Mouse (Mus musculus): ENCODE results near the gene Astn2. TPM values are rescaled to one million over a fixed set of nuclear protein-coding genes. Genes with fewer than 3 reads are reported as not detected.

Gene Astn2
- total and polyA plus RNA-seq, 3 experiments: not detected

GRCm38 (mm10) chr4:66189636-66190035, 214.8 kb downstream of the Astn2 start:
- no peak overlapping the region for H3K4me3 ChIP-seq (ENCODE audit: control insufficient read depth in 1 of 2, insufficient read depth in 1 of 2, low read depth in 2 of 2, low read length in 2 of 2)
- TF ChIP-seq POLR2A (IDR thresholded peaks at IDR 0.05; ENCODE audit: control insufficient read depth in 1 of 2, insufficient read depth in 1 of 2, low read depth in 1 of 2, low read length in 2 of 2, poor library complexity in 1 of 2) (no peak), TAL1 (IDR thresholded peaks at IDR 0.05; ENCODE audit: low read length) (no peak), BHLHE40 (IDR thresholded peaks at IDR 0.05; ENCODE audit: borderline replicate concordance, low read depth, low read length) (no peak), GATA1 (IDR thresholded peaks at IDR 0.05; ENCODE audit: low read depth, low read length) (no peak), POLR2AphosphoS2 (IDR thresholded peaks at IDR 0.05; ENCODE audit: low read length) (no peak), KAT2A (conservative IDR thresholded peaks at IDR 0.05; ENCODE audit: low read depth, low read length) (no peak), ETS1 (IDR thresholded peaks at IDR 0.05; ENCODE audit: low read depth, low read length) (no peak), NELFE (IDR thresholded peaks at IDR 0.05; ENCODE audit: low read depth, low read length) (no peak)
- no peak for DNase-seq (ENCODE audit: low read depth, low spot score)

GRCm38 (mm10) chr4:66175887-66176533, 228.4 kb downstream of the Astn2 start:
- Histone ChIP-seq H3K27ac (ENCODE audit: control insufficient read depth, low read depth, low read length) (no peak overlapping the region), H3K4me1 (ENCODE audit: control insufficient read depth in 1 of 2, insufficient read depth in 2 of 2, low read length in 2 of 2) (no peaks in the 10 kb centered on the region), H3K27me3 (ENCODE audit: control insufficient read depth in 1 of 2, insufficient read depth in 2 of 2, low read length in 2 of 2) (no peaks in the 10 kb centered on the region), H3K79me2 (ENCODE audit: control insufficient read depth, insufficient read depth, low read length, poor library complexity) (no peaks in the 10 kb centered on the region), H3K9me3 (replicated peaks; ENCODE audit: insufficient read depth, low read length) (no peaks in the 10 kb centered on the region), H3K4me3 (ENCODE audit: control insufficient read depth in 1 of 2, insufficient read depth in 1 of 2, low read depth in 2 of 2, low read length in 2 of 2) (no peak overlapping the region), H3K36me3 (ENCODE audit: control insufficient read depth in 1 of 2, insufficient read depth in 2 of 2, low read length in 2 of 2) (no peaks in the 10 kb centered on the region), H3K9ac (ENCODE audit: control insufficient read depth, low read depth, low read length, poor library complexity, severe bottlenecking) (no peak overlapping the region)
- no peak for DNase-seq (ENCODE audit: low read depth, low spot score)
- no peak for TF ChIP-seq JUND (IDR thresholded peaks at IDR 0.05; ENCODE audit: low read depth, low read length)
- TF ChIP-seq CHD2 (IDR thresholded peaks at IDR 0.05; ENCODE audit: low read length): no peak
- no peak for TF ChIP-seq E2F4 (IDR thresholded peaks at IDR 0.05; ENCODE audit: borderline replicate concordance, low read depth, low read length)
- TF ChIP-seq MEF2A (IDR thresholded peaks at IDR 0.05; ENCODE audit: extremely low read depth, insufficient replicate concordance, low read depth, low read length, poor library complexity, severe bottlenecking): no peak
- no peak for TF ChIP-seq HCFC1 (IDR thresholded peaks at IDR 0.05; ENCODE audit: low read depth, low read length)
- no peak for TF ChIP-seq CHD1 (IDR thresholded peaks at IDR 0.05; ENCODE audit: low read depth, low read length)
- no peak for TF ChIP-seq GABPA (IDR thresholded peaks at IDR 0.05; ENCODE audit: low read depth, low read length)
- TF ChIP-seq EP300 (IDR thresholded peaks at IDR 0.05; ENCODE audit: low read depth in 1 of 2, low read length in 2 of 2): no peak
- no peak for TF ChIP-seq USF2 (IDR thresholded peaks at IDR 0.05; ENCODE audit: borderline replicate concordance in 1 of 2, insufficient read depth in 1 of 2, low read depth in 1 of 2, low read length in 2 of 2)
- no peak for TF ChIP-seq MYC (IDR thresholded peaks at IDR 0.05; ENCODE audit: low read depth, low read length)

More at GRCm38 (mm10) chr4:66189636-66190035, 214.8 kb downstream of the Astn2 start:
- H3K79me2 ChIP-seq (ENCODE audit: control insufficient read depth, insufficient read depth, low read length, poor library complexity): no peaks in the 10 kb centered on the region
- H3K27me3 ChIP-seq (ENCODE audit: control insufficient read depth in 1 of 2, insufficient read depth in 2 of 2, low read length in 2 of 2): no peaks in the 10 kb centered on the region
- H3K9ac ChIP-seq (ENCODE audit: control insufficient read depth, low read depth, low read length, poor library complexity, severe bottlenecking): no peak overlapping the region
- no peaks in the 10 kb centered on the region for H3K4me1 ChIP-seq (ENCODE audit: control insufficient read depth in 1 of 2, insufficient read depth in 2 of 2, low read length in 2 of 2)
- no peaks in the 10 kb centered on the region for H3K9me3 ChIP-seq (replicated peaks; ENCODE audit: insufficient read depth, low read length)
- H3K27ac ChIP-seq (ENCODE audit: control insufficient read depth, low read depth, low read length): no peak overlapping the region
- H3K36me3 ChIP-seq (ENCODE audit: control insufficient read depth in 1 of 2, insufficient read depth in 2 of 2, low read length in 2 of 2): no peaks in the 10 kb centered on the region

All from MEL (cell line).